Mouse (Mus musculus) liver, adult 2 months (tissue): Measurements from ENCODE around the gene Dnajb4.

Source experiments
- CTCF ChIP-seq: fragments of 200-500 bp; IDR thresholded peaks from 2 replicates; pipeline ENCODE4 v1.5.1; 2011; ENCODE audit warnings: low read depth, low read length, control low read depth
- POLR2A ChIP-seq: fragments of 200-500 bp; IDR thresholded peaks from 2 replicates; pipeline ENCODE4 v1.6.1; 2011; ENCODE audit warnings: low read length, control low read depth; ENCODE audit not compliant: insufficient read depth; ENCODE audit errors: extremely low read depth

DNA sequence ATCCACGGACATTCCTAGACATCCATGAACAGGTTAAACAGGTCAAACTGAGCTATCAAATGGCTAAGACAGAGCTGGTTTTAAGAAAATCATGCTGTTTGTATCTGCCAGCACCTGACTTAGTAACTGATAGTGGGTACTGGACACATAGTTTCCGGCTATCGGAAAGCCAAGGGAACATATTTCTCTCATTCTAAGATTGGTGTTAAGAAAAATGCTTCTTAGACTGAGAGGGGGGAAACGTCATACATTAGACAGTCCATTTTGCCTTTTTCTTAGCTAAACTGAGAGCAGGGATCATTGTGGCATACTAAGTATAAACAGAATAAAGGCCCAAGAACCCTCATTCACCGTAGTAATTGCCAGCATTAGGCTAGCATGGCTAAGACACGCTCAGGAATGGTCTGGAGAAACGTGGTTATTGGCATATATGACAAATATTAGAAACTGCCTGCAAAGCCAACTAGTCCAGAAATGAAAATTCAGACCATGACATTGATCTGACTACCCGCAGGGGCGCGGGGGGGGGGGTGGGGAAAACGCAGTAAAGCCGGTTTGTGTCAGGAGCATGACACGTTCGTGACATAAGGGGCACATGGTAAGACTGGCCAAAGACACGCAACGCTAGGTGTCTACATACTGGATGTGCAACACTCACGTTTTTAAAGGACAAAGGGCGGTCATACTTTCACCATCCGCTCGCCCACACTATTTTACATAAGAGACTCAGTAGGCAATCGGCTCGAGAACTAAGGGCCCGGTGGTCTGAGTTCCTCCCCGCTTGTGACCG is 730 bp downstream of the Dnajb4 start:
- TF ChIP-seq CTCF (no peak), POLR2A (no peak)
